Mouse (Mus musculus): ENCODE measurements around the gene Lhfpl5.

DNA sequence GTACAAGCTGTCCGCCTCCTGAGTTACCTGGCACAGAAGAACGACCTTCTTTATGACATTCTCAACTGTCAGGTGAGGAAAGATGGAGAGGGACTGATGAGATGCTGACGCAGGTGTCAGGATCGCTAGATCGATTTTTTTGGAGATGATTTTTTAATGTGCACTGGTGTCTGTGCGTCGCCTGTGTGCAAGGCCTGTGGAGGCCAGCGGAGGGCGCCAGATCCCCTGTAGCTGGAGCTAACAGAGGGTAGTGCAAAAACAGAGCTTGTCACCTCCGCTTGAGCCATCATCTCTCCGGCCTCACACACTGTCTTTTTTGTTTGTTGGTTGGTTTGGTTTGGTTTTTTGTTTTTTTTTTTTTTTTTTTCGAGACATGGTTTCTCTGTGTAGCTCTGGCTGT is 37.6 kb upstream of the Lhfpl5 start:
- TF ChIP-seq CTCF (IDR thresholded peaks at IDR 0.05; ENCODE audit: borderline replicate concordance, control insufficient read depth, extremely low read depth, insufficient read depth, low read length, poor library complexity) (no peak), POLR2A (IDR thresholded peaks at IDR 0.05; ENCODE audit: control insufficient read depth, extremely low read depth, insufficient read depth, low read length, poor library complexity) (no peak)

Data from thymus, adult 2 months (tissue).